Mouse (Mus musculus) hindbrain, postnatal 0 days (tissue): ENCODE data around the gene Pla2g16. TPM values are rescaled to one million over a fixed set of nuclear protein-coding genes. Genes with fewer than 3 reads are reported as not detected.

Source experiments
- ATAC-seq: fragments of 200-750 bp; cut with Nextera tagmentation; 2 replicates; pipeline ENCODE4 v1.8.0; 2017; ENCODE audit warnings: mild to moderate bottlenecking, moderate TSS enrichment, moderate library complexity
- DNase-seq: peaks from one replicate; pipeline ENCODE4 v3.0.0-alpha.2; 2015; ENCODE audit warnings: low spot score
- H3K27ac ChIP-seq: fragments of 300-500 bp; sonication (generic); 2 replicates; pipeline ENCODE4 v1.5.1; 2014; ENCODE audit warnings: mild to moderate bottlenecking
- H3K27me3 ChIP-seq: fragments of 300-500 bp; sonication (generic); 2 replicates; pipeline ENCODE4 v1.6.1; 2014; ENCODE audit warnings: low read length, mixed read lengths; ENCODE audit not compliant: insufficient read depth
- H3K36me3 ChIP-seq: fragments of 300-500 bp; sonication (generic); 2 replicates; pipeline ENCODE4 v1.6.1; 2014; ENCODE audit warnings: low read length, mixed read lengths; ENCODE audit not compliant: insufficient read depth
- H3K4me1 ChIP-seq: fragments of 300-500 bp; sonication (generic); 2 replicates; pipeline ENCODE4 v1.6.1; 2014; ENCODE audit warnings: antibody characterized with exemption, low read length, mixed read lengths; ENCODE audit not compliant: insufficient read depth
- H3K4me2 ChIP-seq: fragments of 300-500 bp; sonication (generic); 2 replicates; pipeline ENCODE4 v1.6.1; 2014; ENCODE audit warnings: low read depth, mild to moderate bottlenecking, low read length, moderate library complexity, mixed read lengths
- H3K4me3 ChIP-seq: fragments of 300-500 bp; sonication (generic); 2 replicates; pipeline ENCODE4 v1.5.1; 2014; ENCODE audit warnings: low read length
- H3K9ac ChIP-seq: fragments of 300-500 bp; sonication (generic); replicated peaks from 2 replicates; pipeline ENCODE4 v1.6.1; 2014; ENCODE audit warnings: mild to moderate bottlenecking, low read length, moderate library complexity, mixed read lengths
- H3K9me3 ChIP-seq: fragments of 300-500 bp; sonication (generic); 2 replicates; pipeline ENCODE4 v1.6.1; 2016; ENCODE audit warnings: low read length, mixed read lengths
- CTCF ChIP-seq: IDR thresholded peaks from 2 replicates; pipeline ENCODE4 v1.5.1; 2016; ENCODE audit warnings: antibody characterized with exemption, control low read depth, low read depth
- WGBS: fragments of 180-500 bp; shearing (Covaris S2); extraction: QIAGEN DNeasy Blood & Tissue Kit; methylation state at CpG from one replicate; pipeline ENCODE4 v1.1.7; 2014; 5-methylcytosine and 5-hydroxymethylcytosine counted together
- polyA plus RNA-seq: library from polyadenylated mRNA; unstranded; fragments of >200 nt; fragmentation: Nextera tagmentation; extraction: Ambion mirVana; gene quantifications from 2 replicates; pipeline ENCODE4 v1.2.1, GENCODE M21; 2015
- total RNA-seq: library from RNA; depleted of rRNA; stranded (reverse); fragments of >200 nt; gene quantifications from 2 replicates; pipeline ENCODE4 v1.2.3, GENCODE M21; 2014

The Pla2g16 gene
- total and polyA plus RNA-seq, 2 experiments from 2014 or later = 9.1 to 12.3 TPM

GRCm38 (mm10) chr19:7562601-7563129 is 5.4 kb downstream of the Pla2g16 start:
- no peak overlapping the region for H3K9ac ChIP-seq
- TF ChIP-seq CTCF = no peak
- no peaks in the 10 kb centered on the region for H3K36me3 ChIP-seq
- no peaks in the 10 kb centered on the region; the same call in 1 of the 2 replicates for H3K4me1 ChIP-seq
- H3K9me3 ChIP-seq = no peaks in the 10 kb centered on the region
- no peak overlapping the region for H3K27ac ChIP-seq
- H3K4me2 ChIP-seq = no peak overlapping the region
- no peak for DNase-seq
- H3K4me3 ChIP-seq = no peak overlapping the region
- no peak for ATAC-seq
- no peaks in the 10 kb centered on the region for H3K27me3 ChIP-seq
- 73% methylated on average over 10 of the region's 10 CpGs for WGBS

- DNase-seq = no peak
- no peak for TF ChIP-seq CTCF
- H3K4me3 ChIP-seq = no peak overlapping the region
- WGBS = 92% methylated on average over 2 of the region's 2 CpGs
- H3K9me3 ChIP-seq = no peaks in the 10 kb centered on the region
- H3K27ac ChIP-seq = no peak overlapping the region
- no peaks in the 10 kb centered on the region for H3K36me3 ChIP-seq
- H3K4me1 ChIP-seq = no peaks in the 10 kb centered on the region
- no peak overlapping the region for H3K4me2 ChIP-seq
- no peaks in the 10 kb centered on the region for H3K27me3 ChIP-seq
- no peak for ATAC-seq
- no peak overlapping the region for H3K9ac ChIP-seq
These were observed 6.4 kb downstream of the Pla2g16 start for GRCm38 (mm10) chr19:7563676-7564075.

- Histone ChIP-seq H3K27ac (no peak overlapping the region), H3K4me3 (no peak overlapping the region), H3K27me3 (no peaks in the 10 kb centered on the region), H3K9ac (no peak overlapping the region), H3K36me3 (no peaks in the 10 kb centered on the region), H3K4me2 (no peak overlapping the region), H3K4me1 (no peaks in the 10 kb centered on the region), H3K9me3 (no peaks in the 10 kb centered on the region)
- 93% methylated on average over 1 of the region's 1 CpGs for WGBS
- DNase-seq = no peak
- no peak for ATAC-seq
- no peak for TF ChIP-seq CTCF
These were observed 7.2 kb downstream of the Pla2g16 start for GRCm38 (mm10) chr19:7564457-7564856.

- Histone ChIP-seq H3K27me3 (no peaks in the 10 kb centered on the region), H3K9me3 (no peaks in the 10 kb centered on the region), H3K4me1 (no peaks in the 10 kb centered on the region), H3K27ac (no peak overlapping the region), H3K36me3 (no peaks in the 10 kb centered on the region), H3K4me2 (no peak overlapping the region), H3K4me3 (no peak overlapping the region), H3K9ac (no peak overlapping the region)
- no peak for ATAC-seq
- WGBS = 57% methylated on average over 3 of the region's 3 CpGs
- DNase-seq = no peak
- no peak for TF ChIP-seq CTCF
These were observed 9.6 kb downstream of the Pla2g16 start for GRCm38 (mm10) chr19:7566826-7567225.

- ATAC-seq = no peak
- Histone ChIP-seq H3K4me3 (no peak overlapping the region), H3K4me2 (no peak overlapping the region), H3K9me3 (no peaks in the 10 kb centered on the region), H3K27ac (no peak overlapping the region), H3K9ac (no peak overlapping the region), H3K27me3 (no peaks in the 10 kb centered on the region), H3K36me3 (no peaks in the 10 kb centered on the region), H3K4me1 (no peaks in the 10 kb centered on the region)
- no peak for TF ChIP-seq CTCF
- WGBS = 63% methylated on average over 3 of the region's 3 CpGs
- DNase-seq = no peak
These were observed 11.1 kb downstream of the Pla2g16 start for GRCm38 (mm10) chr19:7568364-7568763.

GRCm38 (mm10) chr19:7569650-7570049 is 12.4 kb downstream of the Pla2g16 start:
- no peaks in the 10 kb centered on the region for H3K9me3 ChIP-seq
- DNase-seq = no peak
- H3K27me3 ChIP-seq = no peaks in the 10 kb centered on the region
- no peak overlapping the region for H3K4me3 ChIP-seq
- no peak for TF ChIP-seq CTCF
- no peak for ATAC-seq
- no peak overlapping the region for H3K27ac ChIP-seq
- H3K9ac ChIP-seq = no peak overlapping the region
- 80% methylated on average over 5 of the region's 5 CpGs for WGBS
- H3K4me2 ChIP-seq = no peak overlapping the region
- no peaks in the 10 kb centered on the region for H3K36me3 ChIP-seq
- no peaks in the 10 kb centered on the region for H3K4me1 ChIP-seq

GRCm38 (mm10) chr19:7576180-7576579 is 18.9 kb downstream of the Pla2g16 start:
- Histone ChIP-seq H3K27ac (no peak overlapping the region), H3K4me1 (no peaks in the 10 kb centered on the region), H3K4me2 (no peak overlapping the region), H3K9me3 (no peaks in the 10 kb centered on the region), H3K27me3 (no peaks in the 10 kb centered on the region), H3K36me3 (no peaks in the 10 kb centered on the region), H3K4me3 (no peak overlapping the region), H3K9ac (no peak overlapping the region)
- no peak for ATAC-seq
- no peak for TF ChIP-seq CTCF
- WGBS = 82% methylated on average over 1 of the region's 1 CpGs
- DNase-seq = no peak
